Mouse (Mus musculus): ENCODE data around the gene Atp8a2. TPM values are rescaled to one million over a fixed set of nuclear protein-coding genes. Genes with fewer than 3 reads are reported as not detected.
"Not testable (repeated sequence)": the region's sequence is repeated elsewhere in the genome, so short reads cannot be mapped to it uniquely, and the experiment has no call there.

Atp8a2 gene
- total and polyA plus RNA-seq, 3 experiments = 0.11 TPM; not detected in 2

- H3K36me3 ChIP-seq (replicated peaks) = no peaks in the 10 kb centered on the region
- peaks cover 29% of the 10 kb centered on the region for H3K9me3 ChIP-seq (replicated peaks)
- no peak overlapping the region for H3K4me3 ChIP-seq (ENCODE audit: low read depth, low read length)
- ATAC-seq (ENCODE audit: extremely low read depth, insufficient number of reproducible peaks, low FRiP score, poor library complexity, severe bottlenecking) = no peak
- no peak for DNase-seq (ENCODE audit: low spot score)
- H3K27me3 ChIP-seq (ENCODE audit: insufficient read depth, low read length) = no peaks in the 10 kb centered on the region
- no peaks in the 10 kb centered on the region for H3K4me1 ChIP-seq (ENCODE audit: insufficient read depth, low read depth, low read length)
- TF ChIP-seq CTCF (IDR thresholded peaks at IDR 0.05; ENCODE audit: low read depth, low read length) (no peak), POLR2AphosphoS5 (IDR thresholded peaks at IDR 0.05; ENCODE audit: insufficient replicate concordance, low read depth, low read length) (no peak), TAL1 (conservative IDR thresholded peaks at IDR 0.05; ENCODE audit: low read depth, low read length) (no peak), GATA1 (IDR thresholded peaks at IDR 0.05; ENCODE audit: borderline replicate concordance, low read length) (no peak), GATA2 (IDR thresholded peaks at IDR 0.05; ENCODE audit: borderline replicate concordance, low read depth, low read length) (no peak)
Measured at GRCm38 (mm10) chr14:59858501-59859225, 338.3 kb downstream of the Atp8a2 start.

- DNase-seq (ENCODE audit: low spot score) = no peak
- Histone ChIP-seq H3K36me3 (replicated peaks) (no peaks in the 10 kb centered on the region), H3K27me3 (ENCODE audit: insufficient read depth, low read length) (no peaks in the 10 kb centered on the region), H3K4me3 (ENCODE audit: low read depth, low read length) (no peak overlapping the region), H3K9me3 (replicated peaks) (peaks cover 14% of the 10 kb centered on the region), H3K4me1 (ENCODE audit: insufficient read depth, low read depth, low read length) (no peaks in the 10 kb centered on the region)
- ATAC-seq (ENCODE audit: extremely low read depth, insufficient number of reproducible peaks, low FRiP score, poor library complexity, severe bottlenecking) = no peak
- TF ChIP-seq CTCF (IDR thresholded peaks at IDR 0.05; ENCODE audit: low read depth, low read length) = no peak
- no peak for TF ChIP-seq GATA1 (IDR thresholded peaks at IDR 0.05; ENCODE audit: borderline replicate concordance, low read length)
- no peak for TF ChIP-seq GATA2 (IDR thresholded peaks at IDR 0.05; ENCODE audit: borderline replicate concordance, low read depth, low read length)
- no peak for TF ChIP-seq POLR2AphosphoS5 (IDR thresholded peaks at IDR 0.05; ENCODE audit: insufficient replicate concordance, low read depth, low read length)
- TF ChIP-seq TAL1 (conservative IDR thresholded peaks at IDR 0.05; ENCODE audit: low read depth, low read length) = no peak
Measured at GRCm38 (mm10) chr14:59853139-59853538, 343.8 kb downstream of the Atp8a2 start.

GRCm38 (mm10) chr14:59846609-59847375 lies 350.2 kb downstream of the Atp8a2 start:
- H3K4me1 ChIP-seq (ENCODE audit: insufficient read depth, low read depth, low read length) = no peaks in the 10 kb centered on the region
- H3K4me3 ChIP-seq (ENCODE audit: low read depth, low read length) = no peak overlapping the region
- H3K36me3 ChIP-seq (replicated peaks) = no peaks in the 10 kb centered on the region
- peaks cover 13% of the 10 kb centered on the region for H3K9me3 ChIP-seq (replicated peaks)
- no peak for ATAC-seq (ENCODE audit: extremely low read depth, insufficient number of reproducible peaks, low FRiP score, poor library complexity, severe bottlenecking)
- TF ChIP-seq POLR2AphosphoS5 (IDR thresholded peaks at IDR 0.05; ENCODE audit: insufficient replicate concordance, low read depth, low read length) (no peak), TAL1 (conservative IDR thresholded peaks at IDR 0.05; ENCODE audit: low read depth, low read length) (no peak), GATA2 (IDR thresholded peaks at IDR 0.05; ENCODE audit: borderline replicate concordance, low read depth, low read length) (no peak), CTCF (IDR thresholded peaks at IDR 0.05; ENCODE audit: low read depth, low read length) (no peak), GATA1 (IDR thresholded peaks at IDR 0.05; ENCODE audit: borderline replicate concordance, low read length) (no peak)
- no peak for DNase-seq (ENCODE audit: low spot score)
- no peaks in the 10 kb centered on the region for H3K27me3 ChIP-seq (ENCODE audit: insufficient read depth, low read length)

- no peaks in the 10 kb centered on the region for H3K36me3 ChIP-seq (replicated peaks)
- H3K27me3 ChIP-seq (ENCODE audit: insufficient read depth, low read length) = no peaks in the 10 kb centered on the region
- ATAC-seq (ENCODE audit: extremely low read depth, insufficient number of reproducible peaks, low FRiP score, poor library complexity, severe bottlenecking) = no peak
- no peak overlapping the region for H3K4me3 ChIP-seq (ENCODE audit: low read depth, low read length)
- H3K9me3 ChIP-seq (replicated peaks) = peaks cover 20% of the 10 kb centered on the region
- no peak for DNase-seq (ENCODE audit: low spot score)
- no peaks in the 10 kb centered on the region for H3K4me1 ChIP-seq (ENCODE audit: insufficient read depth, low read depth, low read length)
- no peak for TF ChIP-seq GATA1 (IDR thresholded peaks at IDR 0.05; ENCODE audit: borderline replicate concordance, low read length)
- no peak for TF ChIP-seq GATA2 (IDR thresholded peaks at IDR 0.05; ENCODE audit: borderline replicate concordance, low read depth, low read length)
- no peak for TF ChIP-seq TAL1 (conservative IDR thresholded peaks at IDR 0.05; ENCODE audit: low read depth, low read length)
- TF ChIP-seq POLR2AphosphoS5 (IDR thresholded peaks at IDR 0.05; ENCODE audit: insufficient replicate concordance, low read depth, low read length) = no peak
- no peak for TF ChIP-seq CTCF (IDR thresholded peaks at IDR 0.05; ENCODE audit: low read depth, low read length)
Measured at GRCm38 (mm10) chr14:59843264-59843942, 353.6 kb downstream of the Atp8a2 start.

GRCm38 (mm10) chr14:59839951-59840720 lies 356.8 kb downstream of the Atp8a2 start:
- no peaks in the 10 kb centered on the region for H3K36me3 ChIP-seq (replicated peaks)
- TF ChIP-seq GATA2 (IDR thresholded peaks at IDR 0.05; ENCODE audit: borderline replicate concordance, low read depth, low read length) (no peak), GATA1 (IDR thresholded peaks at IDR 0.05; ENCODE audit: borderline replicate concordance, low read length) (no peak), TAL1 (conservative IDR thresholded peaks at IDR 0.05; ENCODE audit: low read depth, low read length) (no peak), CTCF (IDR thresholded peaks at IDR 0.05; ENCODE audit: low read depth, low read length) (no peak), POLR2AphosphoS5 (IDR thresholded peaks at IDR 0.05; ENCODE audit: insufficient replicate concordance, low read depth, low read length) (no peak)
- DNase-seq (ENCODE audit: low spot score) = no peak
- H3K9me3 ChIP-seq (replicated peaks) = peaks cover 26% of the 10 kb centered on the region
- no peaks in the 10 kb centered on the region for H3K4me1 ChIP-seq (ENCODE audit: insufficient read depth, low read depth, low read length)
- no peaks in the 10 kb centered on the region for H3K27me3 ChIP-seq (ENCODE audit: insufficient read depth, low read length)
- ATAC-seq (ENCODE audit: extremely low read depth, insufficient number of reproducible peaks, low FRiP score, poor library complexity, severe bottlenecking) = no peak
- H3K4me3 ChIP-seq (ENCODE audit: low read depth, low read length) = no peak overlapping the region

- DNase-seq (ENCODE audit: low spot score); ATAC-seq (ENCODE audit: extremely low read depth, insufficient number of reproducible peaks, low FRiP score, poor library complexity, severe bottlenecking); H3K4me3 ChIP-seq (ENCODE audit: low read depth, low read length); H3K36me3 ChIP-seq (replicated peaks); H3K27me3 ChIP-seq (ENCODE audit: insufficient read depth, low read length); H3K4me1 ChIP-seq (ENCODE audit: insufficient read depth, low read depth, low read length): not testable (repeated sequence)
- H3K9me3 ChIP-seq (replicated peaks) = peaks cover 23% of the 10 kb centered on the region
Measured at GRCm38 (mm10) chr14:59838446-59839259, 358.3 kb downstream of the Atp8a2 start.

- not testable (repeated sequence) for H3K4me3 ChIP-seq (ENCODE audit: low read depth, low read length); H3K27me3 ChIP-seq (ENCODE audit: insufficient read depth, low read length); H3K4me1 ChIP-seq (ENCODE audit: insufficient read depth, low read depth, low read length); H3K36me3 ChIP-seq (replicated peaks); DNase-seq (ENCODE audit: low spot score); ATAC-seq (ENCODE audit: extremely low read depth, insufficient number of reproducible peaks, low FRiP score, poor library complexity, severe bottlenecking)
- H3K9me3 ChIP-seq (replicated peaks) = peaks cover 23% of the 10 kb centered on the region
Measured at GRCm38 (mm10) chr14:59837691-59838241, 359.2 kb downstream of the Atp8a2 start.
